Mouse (Mus musculus): Measurements from ENCODE around the gene Coro6. TPM values are rescaled to one million over a fixed set of nuclear protein-coding genes. Genes with fewer than 3 reads are reported as not detected.

Coro6 gene
- polyA plus RNA-seq, 1 experiment from 2014 or later, result 18.0 TPM

DNA sequence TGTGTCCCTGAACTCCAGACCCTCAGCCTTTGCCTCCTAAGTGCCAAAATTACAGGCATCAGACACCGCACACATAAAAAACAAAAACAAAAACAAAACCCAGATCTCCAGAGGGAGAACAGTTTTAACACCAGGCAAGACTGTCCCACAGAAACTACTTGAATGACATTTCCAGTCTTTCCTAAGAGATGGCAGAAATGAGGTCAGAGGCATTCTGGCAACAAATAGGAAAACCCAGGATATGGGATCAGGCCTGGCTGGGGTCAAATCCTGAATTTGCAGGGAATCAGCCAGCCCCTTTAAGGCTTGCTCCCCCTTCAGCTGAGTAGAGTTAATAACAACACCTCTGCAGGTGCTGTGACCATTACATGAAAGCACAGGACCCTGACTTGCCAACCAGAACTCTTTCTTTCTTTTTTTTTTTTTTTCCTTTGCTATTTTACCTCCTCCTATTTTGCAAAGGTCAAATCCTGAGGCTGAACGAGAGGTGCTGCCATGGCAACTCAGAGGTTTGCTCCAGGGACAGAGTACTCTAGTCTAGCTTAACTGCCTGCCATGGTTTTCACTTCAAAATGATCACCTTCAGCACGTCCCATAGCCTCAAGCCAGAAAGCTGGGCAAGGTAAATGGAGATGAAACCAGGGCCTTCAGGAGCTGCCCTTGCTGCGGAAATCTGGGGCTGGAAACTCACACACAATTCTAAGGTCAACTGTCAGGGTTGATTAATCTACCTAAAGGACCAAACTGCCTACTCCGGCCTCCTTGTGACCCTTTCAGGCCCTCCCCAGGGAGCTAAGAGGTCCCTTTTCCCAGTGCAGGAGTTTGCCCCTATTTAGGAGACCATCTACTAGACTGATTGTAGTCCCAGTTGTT is 54.6 kb downstream of the Coro6 start:
- ATAC-seq (no peak), DNase-seq (ENCODE audit: low read depth, low spot score) (no peak)
- ChIA-PET CTCF (interaction anchor here (1.3 kb wide), 2 partner anchors 11 to 23 kb away, joined by 3 read pairs; no protein-coding TSS in a partner anchor), POLR2A (no interaction called here)
- no peak for TF ChIP-seq CTCF (IDR thresholded peaks at IDR 0.05)
- in situ Hi-C loops (cut with MboI; ENCODE audit: low pct_unique_long_range_greater_than_20kb), result loop anchor here (25.0 kb wide), 1 partner anchor 296 kb away; no protein-coding TSS in a partner anchor
- H3K27me3 ChIP-seq, result peaks cover 4% of the 10 kb centered on the region

DNA sequence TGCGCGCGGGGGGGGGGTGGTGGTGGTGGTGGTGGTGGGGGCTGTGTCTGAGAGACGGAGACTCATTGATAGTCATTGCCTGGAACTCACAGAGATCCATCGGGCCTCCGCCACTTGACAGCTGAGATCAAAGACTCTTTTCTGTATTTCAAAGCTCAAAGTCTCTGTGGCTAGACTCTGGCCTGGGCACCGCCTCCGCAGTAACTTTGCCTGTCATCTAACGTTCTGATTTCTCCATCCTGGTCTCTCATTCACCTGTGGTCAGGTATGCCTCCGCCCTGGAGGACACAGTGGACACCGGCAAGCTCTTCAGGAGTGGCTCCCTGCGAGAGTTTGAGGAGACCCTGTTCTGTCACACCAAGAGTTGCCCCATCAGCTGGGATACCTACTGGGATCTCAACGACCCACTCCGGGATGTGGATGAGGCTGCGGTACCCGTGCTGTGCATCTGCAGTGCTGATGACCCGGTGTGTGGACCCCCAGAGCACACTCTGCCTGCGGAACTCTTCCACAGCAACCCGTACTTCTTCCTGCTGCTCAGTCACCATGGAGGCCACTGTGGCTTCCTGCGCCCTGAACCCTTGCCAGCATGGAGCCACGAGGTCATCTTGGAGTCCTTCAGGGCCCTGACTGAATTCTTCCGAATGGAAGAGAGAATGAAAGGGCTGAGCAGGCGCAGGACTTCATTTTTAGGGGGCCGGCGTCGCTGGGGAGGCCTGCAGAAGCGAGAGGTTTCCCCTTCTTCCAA is 56.0 kb downstream of the Coro6 start:
- H3K27me3 ChIP-seq, result peaks cover 4% of the 10 kb centered on the region
- ChIA-PET POLR2A (no interaction called here), CTCF (interaction anchor here (1.3 kb wide), 2 partner anchors 10 to 22 kb away, joined by 3 read pairs; no protein-coding TSS in a partner anchor)
- in situ Hi-C loops (cut with MboI; ENCODE audit: low pct_unique_long_range_greater_than_20kb), result loop anchor here (25.0 kb wide), 1 partner anchor 294 kb away; no protein-coding TSS in a partner anchor
- ATAC-seq (no peak), DNase-seq (ENCODE audit: low read depth, low spot score) (no peak)
- no peak for TF ChIP-seq CTCF (IDR thresholded peaks at IDR 0.05)

DNA sequence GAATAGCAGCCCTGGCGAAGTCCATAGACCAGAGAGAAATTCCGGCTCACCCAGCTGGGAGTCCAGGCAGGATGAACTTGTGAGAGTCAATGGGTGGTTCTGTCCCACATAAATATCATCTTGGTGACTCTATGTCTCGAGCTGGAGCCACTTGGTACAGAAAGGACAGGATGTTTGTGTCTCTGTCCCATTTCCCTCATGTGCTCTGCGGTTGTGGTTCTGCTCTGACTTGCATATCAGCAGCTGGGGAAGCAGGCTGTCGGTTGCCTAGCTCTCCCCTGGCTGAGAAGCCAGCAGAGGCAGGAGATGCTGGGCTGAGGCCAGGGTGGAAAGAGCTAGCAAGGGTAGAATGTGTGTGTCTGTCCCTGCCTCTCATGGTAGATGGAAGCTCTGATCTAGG is 56.8 kb downstream of the Coro6 start, which contains the start of gene Gm10392:
Gene Gm10392 (minus strand): TSS at position 156 of the 400 bp plus-strand sequence.
- TF ChIP-seq CTCF (IDR thresholded peaks at IDR 0.05), result no peak
- H3K27me3 ChIP-seq, result peaks cover 4% of the 10 kb centered on the region
- ATAC-seq (no peak), DNase-seq (ENCODE audit: low read depth, low spot score) (no peak)
- in situ Hi-C loops (cut with MboI; ENCODE audit: low pct_unique_long_range_greater_than_20kb), result loop anchor here (25.0 kb wide), 1 partner anchor 293 kb away; no protein-coding TSS in a partner anchor
- ChIA-PET CTCF (interaction anchor here (0.8 to 2.8 kb wide), 4 partner anchors 9 to 18 kb away, joined by 3 to 10 read pairs (median 8); no protein-coding TSS in a partner anchor), POLR2A (no interaction called here)

Other genes with a start within 250 kb of the Coro6 start
- 6.5 TPM for gene Ssh2, start 246.1 kb upstream of the Coro6 start, polyA plus RNA-seq (2021)
- gene Ankrd13b, start 27.3 kb downstream of the Coro6 start, polyA plus RNA-seq (2021), result 30.0 TPM
- 76.8 TPM for gene Git1, start 31.2 kb downstream of the Coro6 start, polyA plus RNA-seq (2021)
- gene Abhd15, start 52.7 kb downstream of the Coro6 start, polyA plus RNA-seq (2021), result 0.15 TPM
- 20.5 TPM for gene Trp53i13, start 53.6 kb downstream of the Coro6 start, polyA plus RNA-seq (2021)
- gene Gm10392, start 56.8 kb downstream of the Coro6 start, polyA plus RNA-seq (2021), result not detected
- gene Taok1, start 145.4 kb downstream of the Coro6 start, polyA plus RNA-seq (2021), result 28.7 TPM
- gene Nufip2, start 223.7 kb downstream of the Coro6 start, polyA plus RNA-seq (2021), result 50.3 TPM